In the genomic region with DNA sequence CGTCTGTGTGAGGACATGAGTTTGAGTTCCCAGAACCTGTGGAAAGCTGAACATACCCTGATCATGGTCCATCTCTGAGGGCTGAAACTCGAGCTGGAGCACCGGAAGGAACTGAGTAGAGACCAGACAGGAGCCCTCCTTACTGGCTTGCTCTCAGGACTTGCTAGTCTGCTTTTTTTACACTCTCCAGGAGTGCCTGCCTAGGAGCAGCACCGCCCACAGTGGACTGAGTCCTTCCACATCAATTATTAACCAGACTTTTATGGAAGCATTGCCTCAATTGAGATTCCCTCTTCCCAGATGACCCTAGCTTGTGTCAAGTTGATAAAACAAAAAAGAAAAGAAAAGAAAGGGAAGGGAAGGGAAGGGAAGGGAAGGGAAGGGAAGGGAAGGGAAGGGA, we compare ENCODE assay signal across 15 mouse cellular contexts.
"Had no signal": no experiment of that assay in that cellular context is flagged by ENCODE, and none has a peak within 500 bp of the region (broad histone marks: within the 10 kb centered on the region; RNA-seq: fewer than 3 reads in every experiment).

No protein-coding gene starts in this region.

- H3K36me3 ChIP-seq: lung, embryonic 15.5 days; midbrain, embryonic 13.5 days; midbrain, embryonic 15.5 days; neural tube, embryonic 12.5 days; stomach, embryonic 15.5 days had no signal

- H3K9me3 ChIP-seq: lung, embryonic 15.5 days; midbrain, embryonic 13.5 days; midbrain, embryonic 15.5 days; neural tube, embryonic 12.5 days; stomach, embryonic 15.5 days had no signal

- H3K4me1 ChIP-seq: lung, embryonic 15.5 days; megakaryocyte, embryonic 14.5 days; midbrain, embryonic 15.5 days; neural tube, embryonic 12.5 days; stomach, embryonic 15.5 days had no signal

- H3K9ac ChIP-seq: lung, embryonic 15.5 days; midbrain, embryonic 13.5 days; midbrain, embryonic 15.5 days; neural tube, embryonic 12.5 days; stomach, embryonic 15.5 days had no signal

- H3K27me3 ChIP-seq: lung, embryonic 15.5 days; midbrain, embryonic 13.5 days; midbrain, embryonic 15.5 days; neural tube, embryonic 12.5 days; stomach, embryonic 15.5 days had no signal

- H3K27ac ChIP-seq: lung, embryonic 15.5 days; macrophage; midbrain, embryonic 13.5 days; midbrain, embryonic 15.5 days; neural tube, embryonic 12.5 days; stomach, embryonic 15.5 days; stomach, postnatal 0 days had no signal

- H3K4me3 ChIP-seq: lung, embryonic 15.5 days; megakaryocyte, embryonic 14.5 days; midbrain, embryonic 13.5 days; midbrain, embryonic 15.5 days; neural tube, embryonic 12.5 days; stomach, embryonic 15.5 days had no signal

- DNase-seq: lung, adult 2 months; lung, postnatal 14 days; lung, postnatal 36 days; right cerebral cortex, postnatal 14 days; thymus, adult 2 months; thymus, postnatal 25 days; thymus, postnatal 4 days had no signal
